Mouse (Mus musculus) G1E (cell line): Measurements from ENCODE around the gene P2rx1.

Experiments
- CTCF ChIP-seq: IDR thresholded peaks from 2 replicates; pipeline ENCODE4 v1.5.1; 2012; ENCODE audit warnings: low read depth, low read length, inconsistent platforms, mixed read lengths
- GATA2 ChIP-seq: IDR thresholded peaks from 2 replicates; pipeline ENCODE4 v1.6.1; 2012; ENCODE audit warnings: low read depth, low read length, inconsistent platforms, borderline replicate concordance
- POLR2AphosphoS5 ChIP-seq: IDR thresholded peaks from 2 replicates; pipeline ENCODE4 v1.6.1; 2012; ENCODE audit warnings: low read depth, low read length, inconsistent platforms; ENCODE audit not compliant: insufficient replicate concordance

DNA sequence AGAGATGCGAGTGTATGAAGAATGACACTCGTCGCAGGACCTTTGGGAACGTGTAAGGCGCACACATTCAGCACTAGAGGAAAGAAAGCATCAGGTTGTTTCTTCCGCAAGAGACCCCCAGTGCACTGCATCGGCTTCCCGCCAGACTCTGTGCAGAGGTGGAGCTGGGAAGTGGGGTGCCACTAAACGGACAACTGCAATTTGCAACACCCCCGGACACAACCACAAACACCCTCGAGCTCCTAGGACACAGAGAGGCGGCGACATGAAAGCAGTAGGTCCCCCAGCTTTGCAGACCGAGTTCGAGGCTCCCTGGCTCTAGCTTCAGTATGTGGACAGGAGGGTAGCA, 38.2 kb upstream of the P2rx1 start:
- TF ChIP-seq CTCF (no peak), POLR2AphosphoS5 (no peak), GATA2 (no peak)
